Mouse (Mus musculus) ES-Bruce4 (cell line): Measurements from ENCODE around the gene Ubl3.

ENCODE experiments used
- EP300 ChIP-seq: IDR thresholded peaks from 2 replicates; pipeline ENCODE4 v1.6.1; 2011; ENCODE audit warnings: low read depth, low read length; ENCODE audit not compliant: insufficient read depth
- POLR2A ChIP-seq: IDR thresholded peaks from one replicate; pipeline ENCODE4 v1.8.1; 2011; ENCODE audit warnings: low read length; ENCODE audit not compliant: insufficient read depth

DNA sequence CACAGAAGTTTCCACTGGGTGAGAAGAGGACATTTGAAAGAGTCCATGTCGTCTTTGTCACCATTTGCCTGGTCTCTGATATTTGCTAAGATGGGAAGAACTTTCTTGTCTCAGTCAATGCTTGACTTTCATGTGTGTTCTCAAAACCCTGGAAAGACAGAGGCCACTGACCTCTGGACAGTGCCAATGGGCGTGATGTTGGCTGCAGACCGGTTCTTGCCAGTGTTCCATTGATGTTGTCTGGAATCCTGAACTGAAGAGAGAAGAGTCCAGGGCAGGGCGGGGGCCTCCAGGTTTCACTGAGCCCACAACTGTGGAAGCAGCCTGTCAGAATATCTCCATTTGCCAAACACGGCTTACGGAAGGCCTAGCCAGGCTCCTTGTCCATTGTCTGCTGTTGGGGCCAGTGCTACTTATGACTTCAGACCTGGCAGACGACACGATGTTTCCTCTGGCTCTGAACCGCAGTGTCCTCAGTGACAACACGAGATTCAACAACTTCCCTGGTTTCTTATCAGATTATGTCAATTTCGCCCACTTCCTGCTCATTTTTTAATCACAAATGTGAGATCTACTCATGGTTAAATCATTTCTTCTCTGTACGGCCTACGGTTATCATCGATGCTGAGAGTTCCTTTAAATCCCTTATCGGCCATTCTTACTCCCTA lies 43.6 kb upstream of the Ubl3 start:
- TF ChIP-seq POLR2A (no peak), EP300 (no peak)
